Mouse (Mus musculus) liver, embryonic 16.5 days (tissue): ENCODE results near the gene Sap30l. TPM values are rescaled to one million over a fixed set of nuclear protein-coding genes. Genes with fewer than 3 reads are reported as not detected.

ENCODE experiments used
- ATAC-seq: fragments of 200-750 bp; cut with Nextera tagmentation; 2 replicates; pipeline ENCODE4 v1.8.0; 2017; ENCODE audit warnings: low read depth, mild to moderate bottlenecking, moderate number of reproducible peaks, moderate library complexity
- H3K27ac ChIP-seq: fragments of 300-500 bp; sonication (generic); 2 replicates; pipeline ENCODE4 v1.5.1; 2014; ENCODE audit warnings: mild to moderate bottlenecking, low read length
- H3K27me3 ChIP-seq: fragments of 300-500 bp; sonication (generic); 2 replicates; pipeline ENCODE4 v1.6.1; 2014; ENCODE audit warnings: low read depth, low read length, mixed read lengths; ENCODE audit not compliant: control insufficient read depth, insufficient read depth
- H3K36me3 ChIP-seq: fragments of 300-500 bp; sonication (generic); 2 replicates; pipeline ENCODE4 v1.6.1; 2014; ENCODE audit warnings: mild to moderate bottlenecking; ENCODE audit not compliant: control insufficient read depth, insufficient read depth
- H3K4me1 ChIP-seq: fragments of 300-500 bp; sonication (generic); 2 replicates; pipeline ENCODE4 v1.6.1; 2014; ENCODE audit warnings: low read depth, low read length, mixed read lengths; ENCODE audit not compliant: control insufficient read depth
- H3K4me2 ChIP-seq: fragments of 300-500 bp; sonication (generic); 2 replicates; pipeline ENCODE4 v1.6.1; 2014; ENCODE audit warnings: low read depth, low read length, mixed read lengths
- H3K4me3 ChIP-seq: fragments of 300-500 bp; sonication (generic); 2 replicates; pipeline ENCODE4 v1.5.1; 2014; ENCODE audit warnings: low read depth, mild to moderate bottlenecking, low read length
- H3K9ac ChIP-seq: fragments of 300-500 bp; sonication (generic); 2 replicates; pipeline ENCODE4 v1.6.1; 2014; ENCODE audit warnings: low read depth, low read length
- H3K9me3 ChIP-seq: fragments of 300-500 bp; sonication (generic); replicated peaks from 2 replicates; pipeline ENCODE4 v1.6.1; 2016; ENCODE audit warnings: low read length; ENCODE audit not compliant: control insufficient read depth
- WGBS: fragments of 180-500 bp; shearing (Covaris S2); extraction: QIAGEN DNeasy Blood & Tissue Kit; methylation state at CpG from one replicate; pipeline ENCODE4 v1.1.7; 2014; ENCODE audit not compliant: insufficient replicate concordance; 5-methylcytosine and 5-hydroxymethylcytosine counted together
- polyA plus RNA-seq: library from polyadenylated mRNA; unstranded; fragments of >200 nt; fragmentation: Nextera tagmentation; extraction: Ambion mirVana; gene quantifications from 2 replicates; pipeline ENCODE4 v1.2.1, GENCODE M21; 2015

Sap30l gene
- polyA plus RNA-seq, 1 experiment from 2014 or later = 1.9 TPM

GRCm38 (mm10) chr11:57832552-57833201 lies 31.2 kb downstream of the Sap30l start, which contains the start of gene Hand1:
Hand1 (minus strand) TSS chr11:57832818.
- Histone ChIP-seq H3K27me3 (peaks cover 98% of the 10 kb centered on the region), H3K36me3 (no peaks in the 10 kb centered on the region), H3K4me1 (no peaks in the 10 kb centered on the region; the same call in 1 of the 2 replicates), H3K9me3 (no peaks in the 10 kb centered on the region), H3K4me2 (no peak within 1 kb of the TSS), H3K9ac (no peak within 1 kb of the TSS), H3K27ac (no peak within 1 kb of the TSS), H3K4me3 (no peak within 1 kb of the TSS)
- 9% methylated on average over 23 of the region's 23 CpGs for WGBS
- no peak for ATAC-seq

DNA sequence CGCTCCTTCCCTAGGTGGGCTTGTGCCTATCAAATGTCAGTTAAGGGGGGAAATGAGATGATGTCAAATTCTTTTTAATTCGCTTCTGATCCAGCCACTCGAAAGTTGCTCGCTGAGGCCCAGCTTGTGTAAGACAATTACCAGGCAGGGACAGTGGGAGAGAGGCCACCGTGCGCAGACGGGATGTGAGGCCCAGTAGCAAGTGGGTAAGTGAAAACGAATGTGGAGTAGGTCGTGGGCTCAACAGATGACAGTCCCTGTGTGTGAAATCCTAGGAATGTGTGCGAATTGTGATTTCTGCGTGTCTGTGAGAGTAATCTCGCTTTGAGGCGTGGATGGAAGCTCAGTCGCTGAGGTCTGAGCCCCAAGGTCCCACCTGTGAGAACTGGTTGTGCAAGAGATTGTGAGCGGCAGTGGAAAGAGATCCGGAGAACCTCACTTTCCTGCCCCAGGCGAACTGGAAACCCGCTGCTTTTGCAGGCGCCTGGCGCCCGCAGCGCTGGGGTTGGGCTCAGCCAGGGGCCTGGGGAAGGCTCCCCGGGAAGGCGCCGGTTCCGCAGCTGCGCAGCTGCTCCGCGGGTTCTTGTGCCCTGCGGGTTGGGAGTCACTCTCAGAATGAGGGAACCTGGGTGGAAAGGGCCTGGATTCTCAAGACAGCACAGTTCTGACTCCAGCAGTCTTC lies 32.0 kb downstream of the Sap30l start:
- no peak overlapping the region for H3K4me3 ChIP-seq
- H3K4me1 ChIP-seq = no peaks in the 10 kb centered on the region
- H3K9ac ChIP-seq = no peak overlapping the region
- peaks cover 98% of the 10 kb centered on the region for H3K27me3 ChIP-seq
- WGBS = 3% methylated on average over 30 of the region's 30 CpGs
- no peak for ATAC-seq
- no peak overlapping the region for H3K27ac ChIP-seq
- no peaks in the 10 kb centered on the region for H3K9me3 ChIP-seq
- H3K4me2 ChIP-seq = no peak overlapping the region
- H3K36me3 ChIP-seq = no peaks in the 10 kb centered on the region

GRCm38 (mm10) chr11:57834031-57834430 lies 32.6 kb downstream of the Sap30l start:
- H3K4me1 ChIP-seq = no peaks in the 10 kb centered on the region
- no peaks in the 10 kb centered on the region for H3K36me3 ChIP-seq
- no peaks in the 10 kb centered on the region for H3K9me3 ChIP-seq
- no peak overlapping the region for H3K27ac ChIP-seq
- no peak overlapping the region for H3K4me3 ChIP-seq
- H3K9ac ChIP-seq = no peak overlapping the region
- no peak overlapping the region for H3K4me2 ChIP-seq
- ATAC-seq = no peak
- 13% methylated on average over 6 of the region's 6 CpGs for WGBS
- H3K27me3 ChIP-seq = peaks cover 97% of the 10 kb centered on the region

DNA sequence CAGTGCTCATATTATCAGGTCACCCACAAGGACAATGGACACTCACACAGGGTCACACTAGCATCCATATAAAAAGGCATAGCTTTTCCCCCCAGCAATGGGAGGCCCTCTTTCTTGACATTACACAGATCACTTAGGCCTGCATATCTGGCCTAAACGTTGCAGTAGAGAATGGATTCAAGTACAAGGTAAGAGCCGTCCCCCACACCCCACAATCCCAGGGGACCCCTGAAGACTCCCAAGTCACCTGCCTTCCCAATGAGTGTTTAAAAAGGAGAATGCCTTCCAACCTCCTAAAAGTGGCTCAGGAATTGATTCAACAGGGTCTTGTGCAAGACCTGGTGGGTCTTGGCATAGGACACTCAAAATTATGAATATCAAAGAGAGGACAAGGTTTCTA lies 33.9 kb downstream of the Sap30l start:
- Histone ChIP-seq H3K9me3 (no peaks in the 10 kb centered on the region), H3K4me1 (no peaks in the 10 kb centered on the region), H3K36me3 (no peaks in the 10 kb centered on the region), H3K4me3 (no peak overlapping the region), H3K27me3 (peaks cover 92% of the 10 kb centered on the region), H3K4me2 (no peak overlapping the region), H3K27ac (no peak overlapping the region), H3K9ac (no peak overlapping the region)
- ATAC-seq = no peak
- WGBS = 15% methylated on average over 2 of the region's 2 CpGs

DNA sequence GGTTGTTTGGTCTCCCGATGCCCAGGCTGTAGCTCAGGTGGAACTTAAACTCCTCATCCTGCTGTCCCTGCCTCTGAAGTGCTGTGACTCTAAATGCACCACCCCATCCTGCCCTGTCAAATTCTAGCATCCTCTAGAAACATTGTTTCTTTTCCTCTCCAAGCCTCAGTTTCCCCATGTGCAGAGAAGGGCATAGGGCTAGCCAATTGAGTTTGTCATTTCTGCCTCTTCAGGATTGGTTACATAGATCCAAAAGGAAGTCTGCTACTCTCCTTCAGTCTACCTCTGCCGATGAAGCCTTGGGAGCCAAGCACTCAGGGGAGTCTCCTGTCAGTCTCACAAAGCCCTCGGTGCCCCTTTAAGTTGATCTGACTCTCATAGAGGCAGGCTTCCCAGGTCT lies 34.5 kb downstream of the Sap30l start:
- Histone ChIP-seq H3K9ac (no peak overlapping the region), H3K36me3 (no peaks in the 10 kb centered on the region), H3K9me3 (no peaks in the 10 kb centered on the region), H3K27ac (no peak overlapping the region), H3K4me2 (no peak overlapping the region), H3K27me3 (peaks cover 92% of the 10 kb centered on the region), H3K4me3 (no peak overlapping the region), H3K4me1 (no peaks in the 10 kb centered on the region)
- 16% methylated on average over 3 of the region's 3 CpGs for WGBS
- no peak for ATAC-seq

- no peak overlapping the region for H3K27ac ChIP-seq
- no peaks in the 10 kb centered on the region for H3K4me1 ChIP-seq
- peaks cover 90% of the 10 kb centered on the region for H3K27me3 ChIP-seq
- 7% methylated on average over 9 of the region's 9 CpGs for WGBS
- no peak overlapping the region for H3K4me2 ChIP-seq
- ATAC-seq = no peak
- H3K9ac ChIP-seq = no peak overlapping the region
- H3K36me3 ChIP-seq = no peaks in the 10 kb centered on the region
- H3K9me3 ChIP-seq = no peaks in the 10 kb centered on the region
- no peak overlapping the region for H3K4me3 ChIP-seq
Observed at GRCm38 (mm10) chr11:57836401-57836800, 35.0 kb downstream of the Sap30l start.

- H3K4me2 ChIP-seq = no peak overlapping the region
- no peak for ATAC-seq
- H3K9ac ChIP-seq = no peak overlapping the region
- H3K27me3 ChIP-seq = peaks cover 86% of the 10 kb centered on the region
- no peaks in the 10 kb centered on the region for H3K36me3 ChIP-seq
- no peak overlapping the region for H3K4me3 ChIP-seq
- 2% methylated on average over 38 of the region's 38 CpGs for WGBS
- no peaks in the 10 kb centered on the region for H3K4me1 ChIP-seq
- no peak overlapping the region for H3K27ac ChIP-seq
- no peaks in the 10 kb centered on the region for H3K9me3 ChIP-seq
Observed at GRCm38 (mm10) chr11:57836872-57837680, 35.6 kb downstream of the Sap30l start.

GRCm38 (mm10) chr11:57837861-57838680 lies 36.6 kb downstream of the Sap30l start:
- Histone ChIP-seq H3K4me2 (no peak overlapping the region), H3K9me3 (no peaks in the 10 kb centered on the region), H3K27ac (no peak overlapping the region), H3K27me3 (peaks cover 81% of the 10 kb centered on the region), H3K4me3 (no peak overlapping the region), H3K4me1 (no peaks in the 10 kb centered on the region), H3K9ac (no peak overlapping the region), H3K36me3 (no peaks in the 10 kb centered on the region)
- ATAC-seq = no peak
- WGBS = 9% methylated on average over 22 of the region's 22 CpGs
